Mouse (Mus musculus) MEL (cell line): ENCODE measurements around the gene D17H6S53E. TPM values are rescaled to one million over a fixed set of nuclear protein-coding genes. Genes with fewer than 3 reads are reported as not detected.

Source experiments
- DNase-seq: peaks from one replicate; pipeline ENCODE4 v3.0.0; 2011; ENCODE audit warnings: low read depth, low spot score
- H3K27ac ChIP-seq: 2 replicates; pipeline ENCODE4 v1.5.1; 2012; ENCODE audit warnings: low read depth, mild to moderate bottlenecking, control low read depth, low read length, moderate library complexity; ENCODE audit not compliant: control insufficient read depth
- H3K27me3 ChIP-seq, 2 experiments: fragments of 150-350 bp in 1 of 2; sonication (generic) in 1 of 2; 2 replicates each; pipeline ENCODE4 v1.6.1; 2012; ENCODE audit warnings: low read length in 2 of 2, mild to moderate bottlenecking in 2 of 2, improper control_type of control experiment in 1 of 2, moderate library complexity in 1 of 2; ENCODE audit not compliant: insufficient read depth in 2 of 2, control insufficient read depth in 1 of 2
- H3K36me3 ChIP-seq, 2 experiments: 2 replicates each; pipeline ENCODE4 v1.6.1; 2012 to 2014; ENCODE audit warnings: low read length in 2 of 2, improper control_type of control experiment in 1 of 2, inconsistent platforms in 1 of 2, mild to moderate bottlenecking in 1 of 2; ENCODE audit not compliant: insufficient read depth in 2 of 2, control insufficient read depth in 1 of 2
- H3K4me1 ChIP-seq, 2 experiments: fragments of 150-350 bp in 1 of 2; sonication (generic) in 1 of 2; 2 replicates each; pipeline ENCODE4 v1.6.1; 2012; ENCODE audit warnings: low read length in 2 of 2, improper control_type of control experiment in 1 of 2, mild to moderate bottlenecking in 1 of 2; ENCODE audit not compliant: insufficient read depth in 2 of 2, control insufficient read depth in 1 of 2
- H3K4me3 ChIP-seq, 2 experiments: fragments of 150-350 bp in 1 of 2; sonication (generic) in 1 of 2; 2 replicates each; pipeline ENCODE4 v1.5.1; 2012; ENCODE audit warnings: low read depth in 2 of 2, low read length in 2 of 2, mild to moderate bottlenecking in 2 of 2, moderate library complexity in 2 of 2, control low read depth in 1 of 2, improper control_type of control experiment in 1 of 2; ENCODE audit not compliant: control insufficient read depth in 1 of 2, insufficient read depth in 1 of 2
- H3K79me2 ChIP-seq: 2 replicates; pipeline ENCODE4 v1.6.1; 2012; ENCODE audit warnings: mild to moderate bottlenecking, low read length, moderate library complexity; ENCODE audit not compliant: control insufficient read depth, poor library complexity, insufficient read depth
- H3K9ac ChIP-seq: 2 replicates; pipeline ENCODE4 v1.6.1; 2012; ENCODE audit warnings: low read depth, mild to moderate bottlenecking, control low read depth, low read length, moderate library complexity; ENCODE audit not compliant: control insufficient read depth, poor library complexity, severe bottlenecking
- H3K9me3 ChIP-seq: fragments of 150-350 bp; sonication (generic); replicated peaks from 2 replicates; pipeline ENCODE4 v1.6.1; 2012; ENCODE audit warnings: mild to moderate bottlenecking, low read length, improper control_type of control experiment, moderate library complexity; ENCODE audit not compliant: insufficient read depth
- BHLHE40 ChIP-seq: IDR thresholded peaks from 2 replicates; pipeline ENCODE4 v1.6.1; 2012; ENCODE audit warnings: low read depth, mild to moderate bottlenecking, inconsistent platforms, low read length, improper control_type of control experiment, borderline replicate concordance
- CHD2 ChIP-seq: IDR thresholded peaks from 2 replicates; pipeline ENCODE4 v1.6.1; 2011; ENCODE audit warnings: low read length, improper control_type of control experiment
- CTCF ChIP-seq, 3 experiments: IDR thresholded peaks in 2 of 3; conservative IDR thresholded peaks in 1 of 3; 2 replicates each; pipeline ENCODE4 v1.5.1; 2011 to 2012; ENCODE audit warnings: low read length in 3 of 3, low read depth in 2 of 3, mild to moderate bottlenecking in 2 of 3, improper control_type of control experiment in 1 of 3, inconsistent platforms in 1 of 3, mixed read lengths in 1 of 3, moderate library complexity in 1 of 3; ENCODE audit not compliant: control insufficient read depth in 1 of 3, insufficient read depth in 1 of 3, poor library complexity in 1 of 3, severe bottlenecking in 1 of 3
- E2F4 ChIP-seq: IDR thresholded peaks from 2 replicates; pipeline ENCODE4 v1.6.1; 2011; ENCODE audit warnings: low read depth, low read length, improper control_type of control experiment, borderline replicate concordance
- ELF1 ChIP-seq: IDR thresholded peaks from 2 replicates; pipeline ENCODE4 v1.6.1; 2014; ENCODE audit warnings: low read depth, mild to moderate bottlenecking, inconsistent platforms, low read length, improper control_type of control experiment, moderate library complexity
- EP300 ChIP-seq, 2 experiments: IDR thresholded peaks; 2 replicates each; pipeline ENCODE4 v1.6.1; 2011; ENCODE audit warnings: improper control_type of control experiment in 2 of 2, low read length in 2 of 2, low read depth in 1 of 2, mild to moderate bottlenecking in 1 of 2
- GABPA ChIP-seq: IDR thresholded peaks from 2 replicates; pipeline ENCODE4 v1.6.1; 2012; ENCODE audit warnings: low read depth, mild to moderate bottlenecking, inconsistent platforms, low read length, improper control_type of control experiment, moderate library complexity
- GATA1 ChIP-seq: IDR thresholded peaks from 2 replicates; pipeline ENCODE4 v1.6.1; 2011; ENCODE audit warnings: low read depth, low read length, improper control_type of control experiment
- HCFC1 ChIP-seq: IDR thresholded peaks from 2 replicates; pipeline ENCODE4 v1.6.1; 2012; ENCODE audit warnings: low read depth, mild to moderate bottlenecking, inconsistent platforms, low read length, improper control_type of control experiment, moderate library complexity
- JUND ChIP-seq: IDR thresholded peaks from 2 replicates; pipeline ENCODE4 v1.6.1; 2011; ENCODE audit warnings: low read depth, mild to moderate bottlenecking, improper control_type of control experiment, low read length
- KAT2A ChIP-seq: conservative IDR thresholded peaks from 2 replicates; pipeline ENCODE4 v1.6.1; 2012; ENCODE audit warnings: low read depth, low read length, improper control_type of control experiment, inconsistent platforms
- MAFK ChIP-seq: IDR thresholded peaks from 2 replicates; pipeline ENCODE4 v1.6.1; 2011; ENCODE audit warnings: low read depth, mild to moderate bottlenecking, low read length, improper control_type of control experiment, borderline replicate concordance
- MAX ChIP-seq: IDR thresholded peaks from 2 replicates; pipeline ENCODE4 v1.6.1; 2011; ENCODE audit warnings: low read length, improper control_type of control experiment
- MEF2A ChIP-seq: IDR thresholded peaks from 2 replicates; pipeline ENCODE4 v1.6.1; 2014; ENCODE audit warnings: low read depth, mild to moderate bottlenecking, inconsistent platforms, low read length, improper control_type of control experiment; ENCODE audit not compliant: poor library complexity, insufficient replicate concordance, severe bottlenecking; ENCODE audit errors: extremely low read depth
- NRF1 ChIP-seq: IDR thresholded peaks from 2 replicates; pipeline ENCODE4 v1.6.1; 2014; ENCODE audit warnings: low read depth, mild to moderate bottlenecking, inconsistent platforms, low read length, improper control_type of control experiment, moderate library complexity; ENCODE audit not compliant: poor library complexity, insufficient read depth, severe bottlenecking
- RCOR1 ChIP-seq: IDR thresholded peaks from 2 replicates; pipeline ENCODE4 v1.6.1; 2012; ENCODE audit warnings: low read depth, mild to moderate bottlenecking, inconsistent platforms, low read length, improper control_type of control experiment
- SIN3A ChIP-seq: IDR thresholded peaks from 2 replicates; pipeline ENCODE4 v1.6.1; 2012; ENCODE audit warnings: low read length, improper control_type of control experiment, inconsistent platforms
- SMC3 ChIP-seq: IDR thresholded peaks from 2 replicates; pipeline ENCODE4 v1.6.1; 2011; ENCODE audit warnings: low read depth, low read length, improper control_type of control experiment
- USF2 ChIP-seq, 2 experiments: IDR thresholded peaks; 2 replicates each; pipeline ENCODE4 v1.6.1; 2011 to 2012; ENCODE audit warnings: improper control_type of control experiment in 2 of 2, low read length in 2 of 2, borderline replicate concordance in 1 of 2, inconsistent platforms in 1 of 2, low read depth in 1 of 2, mild to moderate bottlenecking in 1 of 2; ENCODE audit not compliant: insufficient read depth in 1 of 2
- ZMIZ1 ChIP-seq: IDR thresholded peaks from 2 replicates; pipeline ENCODE4 v1.6.1; 2012; ENCODE audit warnings: low read depth, mild to moderate bottlenecking, inconsistent platforms, low read length, improper control_type of control experiment, moderate library complexity
- polyA plus RNA-seq, 2 experiments: library from polyadenylated mRNA; stranded (reverse) in 1 of 2; unstranded in 1 of 2; fragments of >175 nt in 1 of 2; fragments of >200 nt in 1 of 2; gene quantifications; 2 replicates each; pipeline versions ENCODE4 v1.2.1 to v1.2.4; 2012; ENCODE audit warnings: low replicate concordance in 2 of 2, low read depth in 1 of 2; ENCODE audit not compliant: insufficient read length in 2 of 2, insufficient read depth in 1 of 2, missing spikeins in 1 of 2
- total RNA-seq: library from RNA; depleted of rRNA; stranded (reverse); fragments of 300-350 nt; gene quantifications from 2 replicates; pipeline ENCODE4 v1.2.3, GENCODE M21; 2012

D17H6S53E gene
- total and polyA plus RNA-seq, 3 experiments, result 11.6 to 13.6 TPM; not detected in 1

GRCm38 (mm10) chr17:35162121-35162520 lies 35.9 kb downstream of the D17H6S53E start:
- H3K36me3 ChIP-seq, result peaks cover 21 to 38% of the 10 kb centered on the region in 2 experiments
- H3K9ac ChIP-seq, result no peak overlapping the region
- H3K79me2 ChIP-seq, result peaks cover 66% of the 10 kb centered on the region
- no peak overlapping the region for H3K27ac ChIP-seq
- no peak overlapping the region for H3K4me3 ChIP-seq
- H3K9me3 ChIP-seq, result no peaks in the 10 kb centered on the region
- no peak for TF ChIP-seq SMC3
- TF ChIP-seq SIN3A, result no peak
- TF ChIP-seq MAFK, result no peak
- TF ChIP-seq USF2 (IDR thresholded peaks at IDR 0.05; ENCODE audit: borderline replicate concordance in 1 of 2, insufficient read depth in 1 of 2, low read depth in 1 of 2, low read length in 2 of 2), result no peak
- TF ChIP-seq ZMIZ1, result no peak
- TF ChIP-seq EP300 (IDR thresholded peaks at IDR 0.05; ENCODE audit: low read depth in 1 of 2, low read length in 2 of 2), result no peak
- no peak for TF ChIP-seq HCFC1
- no peak for TF ChIP-seq GATA1
- TF ChIP-seq KAT2A, result no peak
- no peak for TF ChIP-seq NRF1
- TF ChIP-seq E2F4, result no peak
- TF ChIP-seq, all 39 proteins: peak for 0
- Histone ChIP-seq H3K4me1 (peaks cover 3 to 13% of the 10 kb centered on the region in 2 experiments; a peak in 3 of 4 replicates), H3K27me3 (no peaks in the 10 kb centered on the region)
- DNase-seq, result no peak

GRCm38 (mm10) chr17:35162730-35163129 lies 36.6 kb downstream of the D17H6S53E start:
- Histone ChIP-seq H3K36me3 (peaks cover 21 to 35% of the 10 kb centered on the region in 2 experiments), H3K4me3 (peak overlapping the region; percentile 92 to 97), H3K9me3 (no peaks in the 10 kb centered on the region), H3K27me3 (no peaks in the 10 kb centered on the region), H3K4me1 (peaks cover 3 to 13% of the 10 kb centered on the region in 2 experiments; a peak in 3 of 4 replicates), H3K9ac (peak overlapping the region; percentile 81), H3K27ac (no peak overlapping the region), H3K79me2 (peaks cover 62% of the 10 kb centered on the region)
- DNase-seq, result no peak
- TF ChIP-seq MAX, result no peak
- TF ChIP-seq MEF2A, result no peak
- no peak for TF ChIP-seq GABPA
- no peak for TF ChIP-seq CHD2
- TF ChIP-seq CTCF (IDR thresholded peaks at IDR 0.05 in 2 of 3, conservative IDR thresholded peaks at IDR 0.05 in 1 of 3; ENCODE audit: control insufficient read depth in 1 of 3, insufficient read depth in 1 of 3, low read depth in 2 of 3, low read length in 3 of 3, poor library complexity in 1 of 3, severe bottlenecking in 1 of 3), result no peak
- TF ChIP-seq USF2 (IDR thresholded peaks at IDR 0.05; ENCODE audit: borderline replicate concordance in 1 of 2, insufficient read depth in 1 of 2, low read depth in 1 of 2, low read length in 2 of 2), result no peak
- TF ChIP-seq E2F4, result no peak
- no peak for TF ChIP-seq ELF1
- TF ChIP-seq RCOR1, result no peak
- TF ChIP-seq BHLHE40, result no peak
- no peak for TF ChIP-seq JUND
- no peak for TF ChIP-seq KAT2A
